13 mouse cellular contexts compared by ENCODE assay signal in the genomic region with DNA sequence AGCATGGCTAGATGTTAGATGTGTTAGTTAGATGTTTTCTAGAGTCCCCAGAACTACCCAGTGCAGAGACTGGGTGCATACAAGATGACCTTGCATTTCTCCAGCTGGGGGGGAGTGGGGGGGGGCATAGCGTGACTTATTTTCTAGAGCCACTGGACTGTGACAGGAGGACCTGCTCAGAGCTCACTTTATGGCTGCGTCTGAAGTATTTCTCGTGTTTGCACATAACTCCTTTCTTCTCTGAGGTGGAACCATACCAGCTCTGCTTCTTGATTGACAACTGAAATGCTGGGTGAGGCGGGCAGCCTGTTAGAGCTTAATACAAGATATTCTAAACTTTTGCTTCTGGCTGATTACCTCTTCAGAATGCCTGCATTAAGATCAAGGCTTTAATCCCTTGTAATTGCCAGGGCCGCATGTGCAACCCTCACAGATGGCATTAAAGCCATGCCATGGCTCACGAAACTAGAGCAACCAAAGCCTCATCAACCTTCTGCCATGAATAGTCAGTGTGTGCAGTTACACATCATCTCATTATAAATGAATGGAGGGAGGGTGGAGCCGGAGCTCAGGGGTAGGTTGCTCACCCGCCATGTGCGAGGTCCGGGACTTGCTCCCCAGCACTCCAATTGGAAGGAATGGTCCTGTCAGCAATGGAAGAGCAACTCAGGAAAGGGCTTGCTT.
DNase-seq lines count a peak whose midpoint lies in the region; ATAC-seq and TF ChIP-seq lines count a peak whose summit lies in the region.
"Had no signal": no experiment of that assay in that cellular context is flagged by ENCODE, and none has a peak within 500 bp of the region (broad histone marks: within the 10 kb centered on the region; RNA-seq: fewer than 3 reads in every experiment).

No protein-coding gene starts in this region.

- peaks cover 8% of the 10 kb centered on the region; the same call in 1 of the 2 replicates for H3K4me1 ChIP-seq in lung, postnatal 0 days (ENCODE audit: insufficient read depth, low read depth, low read length)
- H3K4me1 ChIP-seq in embryonic facial prominence, embryonic 12.5 days: peaks cover 25% of the 10 kb centered on the region; the same call in 1 of the 2 replicates
- H3K4me1 ChIP-seq in forebrain, postnatal 0 days (ENCODE audit: insufficient read depth): no peaks in the 10 kb centered on the region

- no peak for DNase-seq in lung, postnatal 0 days (ENCODE audit: low spot score)
- DNase-seq in lung, adult 18-20 months: no peak
- DNase-seq in forebrain, postnatal 0 days: peak; percentile 36
- DNase-seq in retina, postnatal 1 day: peak; percentile 96
- no peak for DNase-seq in heart, postnatal 10 days
- DNase-seq: adrenal gland, adult 8-10 months; cerebellum, adult 11 months; layer of hippocampus, adult 9-11 months; liver, embryonic 13.5 days had no signal

- no peak for TF ChIP-seq EP300 in lung, postnatal 0 days (IDR thresholded peaks at IDR 0.05)

- no peak overlapping the region for H3K4me2 ChIP-seq in lung, postnatal 0 days (replicated peaks; ENCODE audit: low read depth, low read length)
- no peak overlapping the region for H3K4me2 ChIP-seq in embryonic facial prominence, embryonic 12.5 days (replicated peaks)
- no peak overlapping the region for H3K4me2 ChIP-seq in forebrain, postnatal 0 days (ENCODE audit: low read depth)
- H3K4me2 ChIP-seq: liver, embryonic 13.5 days had no signal

- H3K27me3 ChIP-seq in lung, postnatal 0 days (replicated peaks; ENCODE audit: insufficient read depth, low read length): no peaks in the 10 kb centered on the region
- no peaks in the 10 kb centered on the region for H3K27me3 ChIP-seq in embryonic facial prominence, embryonic 12.5 days
- peaks cover 22% of the 10 kb centered on the region for H3K27me3 ChIP-seq in forebrain, postnatal 0 days (ENCODE audit: insufficient read depth, low read length)
- H3K27me3 ChIP-seq: liver, embryonic 13.5 days had no signal

- no peaks in the 10 kb centered on the region for H3K9me3 ChIP-seq in lung, postnatal 0 days (ENCODE audit: low read length)
- no peaks in the 10 kb centered on the region for H3K9me3 ChIP-seq in embryonic facial prominence, embryonic 12.5 days
- H3K9me3 ChIP-seq in forebrain, postnatal 0 days (ENCODE audit: low read length): no peaks in the 10 kb centered on the region
- H3K9me3 ChIP-seq: liver, embryonic 13.5 days had no signal

- peak; percentile 54 for ATAC-seq in lung, postnatal 0 days
- 0 out of 2 replicates have a peak, but pooled peaks have one; percentile 48 for ATAC-seq in embryonic facial prominence, embryonic 12.5 days (ENCODE audit: insufficient number of reproducible peaks, insufficient read depth, low FRiP score, low TSS enrichment)
- peak; percentile 80 for ATAC-seq in forebrain, postnatal 0 days
- ATAC-seq in activated CD4-positive, CD25-positive, alpha-beta regulatory T cell, adult 4 months: no peak

- H3K27ac ChIP-seq in lung, postnatal 0 days (ENCODE audit: low read length): no peak overlapping the region
- H3K27ac ChIP-seq in embryonic facial prominence, embryonic 12.5 days: no peak overlapping the region
- H3K27ac ChIP-seq in forebrain, postnatal 0 days (ENCODE audit: low read depth, low read length): no peak overlapping the region
- H3K27ac ChIP-seq: liver, embryonic 13.5 days; macrophage had no signal

- TF ChIP-seq CTCF in lung, postnatal 0 days (IDR thresholded peaks at IDR 0.05): no peak
- no peak for TF ChIP-seq CTCF in forebrain, postnatal 0 days (IDR thresholded peaks at IDR 0.05; ENCODE audit: low read depth)

- H3K9ac ChIP-seq in lung, postnatal 0 days (replicated peaks; ENCODE audit: low read depth): no peak overlapping the region
- no peak overlapping the region for H3K9ac ChIP-seq in embryonic facial prominence, embryonic 12.5 days
- H3K9ac ChIP-seq in forebrain, postnatal 0 days: no peak overlapping the region
- H3K9ac ChIP-seq: liver, embryonic 13.5 days had no signal

- no peaks in the 10 kb centered on the region for H3K36me3 ChIP-seq in lung, postnatal 0 days (ENCODE audit: insufficient read depth, low read length)
- H3K36me3 ChIP-seq in embryonic facial prominence, embryonic 12.5 days: no peaks in the 10 kb centered on the region
- H3K36me3 ChIP-seq in forebrain, postnatal 0 days (ENCODE audit: insufficient read depth): no peaks in the 10 kb centered on the region
- H3K36me3 ChIP-seq: liver, embryonic 13.5 days had no signal

- intact Hi-C loops in heart, postnatal 10 days (cut with DNase I): no loop called here

- no peak overlapping the region for H3K4me3 ChIP-seq in lung, postnatal 0 days (ENCODE audit: low read depth, low read length)
- H3K4me3 ChIP-seq in embryonic facial prominence, embryonic 12.5 days: no peak overlapping the region
- H3K4me3 ChIP-seq in forebrain, postnatal 0 days (ENCODE audit: low read depth, low read length): no peak overlapping the region
- H3K4me3 ChIP-seq: liver, embryonic 13.5 days; myocyte had no signal

- WGBS in lung, postnatal 0 days: 75% methylated on average over 10 of the region's 10 CpGs
- WGBS in embryonic facial prominence, embryonic 12.5 days: 72% methylated on average over 10 of the region's 10 CpGs
- 16% methylated on average over 10 of the region's 10 CpGs for WGBS in forebrain, postnatal 0 days

Comparison
In these comparisons a context has a peak if more than half of its experiments do, and no peak if none do; other contexts are left out.
1. DNase-seq: peak in forebrain, postnatal 0 days (single experiment) and retina, postnatal 1 day (single experiment); none in lung, postnatal 0 days (single experiment), lung, adult 18-20 months (0 of 2) and heart, postnatal 10 days (0 of 2).